In the genomic region with DNA sequence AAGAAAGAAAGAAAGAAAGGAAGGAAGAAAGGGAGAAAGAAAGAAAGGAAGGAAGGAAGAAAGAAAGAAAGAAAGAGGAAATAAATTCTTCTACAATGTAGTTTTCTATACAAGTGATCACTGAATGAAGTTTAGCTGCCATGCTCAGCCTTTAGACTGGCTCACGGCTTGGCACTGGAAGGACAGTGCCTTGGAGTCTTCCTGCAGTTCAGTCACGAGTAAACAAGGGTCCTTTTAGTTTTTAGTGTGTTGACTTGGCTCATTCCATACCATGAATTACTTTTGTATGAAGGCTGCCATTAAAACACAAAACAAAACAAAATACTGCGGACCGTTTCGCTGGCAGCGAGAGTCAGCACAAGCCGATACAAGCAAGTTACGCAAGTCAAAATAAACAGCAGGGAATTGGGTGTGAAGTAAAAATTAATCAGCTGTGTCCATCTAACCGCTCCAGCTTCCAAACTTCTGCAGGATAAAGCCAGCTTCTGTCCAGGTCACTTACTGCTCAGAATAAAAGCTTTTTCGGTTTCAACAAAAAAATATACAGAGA, we compare ENCODE assay signal across 18 mouse cellular contexts. TPM values are rescaled to one million over a fixed set of nuclear protein-coding genes. Genes with fewer than 3 reads are reported as not detected.
DNase-seq lines count a peak whose midpoint lies in the region; ATAC-seq and TF ChIP-seq lines count a peak whose summit lies in the region.
"Had no signal": no experiment of that assay in that cellular context is flagged by ENCODE, and none has a peak within 500 bp of the region (broad histone marks: within the 10 kb centered on the region; RNA-seq: fewer than 3 reads in every experiment).

No protein-coding gene starts in this region.

- H3K9ac ChIP-seq in kidney, embryonic 14.5 days (ENCODE audit: low read depth, low read length): no peak overlapping the region; the same call in 1 of the 2 replicates
- no peak overlapping the region for H3K9ac ChIP-seq in neural tube, embryonic 14.5 days (replicated peaks; ENCODE audit: low read depth, low read length)
- H3K9ac ChIP-seq: embryonic facial prominence, embryonic 13.5 days; forebrain, embryonic 15.5 days; heart, embryonic 15.5 days had no signal

- TF ChIP-seq POLR2A in kidney, adult 2 months (IDR thresholded peaks at IDR 0.05; ENCODE audit: low read depth, low read length): no peak

- no peak overlapping the region for H3K27ac ChIP-seq in kidney, adult 2 months (ENCODE audit: insufficient read depth, low read depth, low read length)
- no peak overlapping the region for H3K27ac ChIP-seq in kidney, embryonic 14.5 days (ENCODE audit: low read depth, low read length)
- H3K27ac ChIP-seq in neural tube, embryonic 14.5 days (ENCODE audit: low read depth, low read length): no peak overlapping the region
- H3K27ac ChIP-seq: embryonic facial prominence, embryonic 13.5 days; forebrain, embryonic 15.5 days; heart, adult 2 months; heart, embryonic 15.5 days had no signal

- H3K27me3 ChIP-seq in kidney, adult 2 months (replicated peaks; ENCODE audit: control insufficient read depth, insufficient read depth, low read length): no peaks in the 10 kb centered on the region
- peaks cover 4% of the 10 kb centered on the region; the same call in 1 of the 2 replicates for H3K27me3 ChIP-seq in kidney, embryonic 14.5 days (ENCODE audit: control insufficient read depth, insufficient read depth, low read length)
- H3K27me3 ChIP-seq in neural tube, embryonic 14.5 days (ENCODE audit: control insufficient read depth, insufficient read depth, low read length): no peaks in the 10 kb centered on the region
- H3K27me3 ChIP-seq: forebrain, embryonic 15.5 days had no signal

- no peak for ATAC-seq in kidney, embryonic 14.5 days (ENCODE audit: low FRiP score, low TSS enrichment)
- ATAC-seq in neural tube, embryonic 14.5 days (ENCODE audit: low read depth): 0 out of 2 replicates have a peak, but pooled peaks have one; percentile 51
- ATAC-seq: forebrain, embryonic 15.5 days; midbrain, embryonic 16.5 days had no signal

- peak; percentile 50 for DNase-seq in kidney, adult 2 months
- DNase-seq in left cerebral cortex, postnatal 4 days: peak; percentile 13
- DNase-seq in left cerebral cortex, postnatal 36 days (ENCODE audit: low spot score in 2 of 2): no peak
- no peak for DNase-seq in neural tube, embryonic 10.5 days (ENCODE audit: extremely low spot score, low spot score)
- no peak for DNase-seq in retina, postnatal 1 day
- DNase-seq: B cell, adult 2 months; cerebellum, adult 9-11 months; gastrocnemius, postnatal 14 days; heart, adult 2 months; heart, postnatal 4 days; layer of hippocampus, postnatal 36 days; liver had no signal

- no peaks in the 10 kb centered on the region for H3K4me1 ChIP-seq in kidney, adult 2 months (ENCODE audit: control insufficient read depth, insufficient read depth, low read length)
- 0 out of 2 replicates have a peak, but pooled peaks cover 4% of the 10 kb centered on the region for H3K4me1 ChIP-seq in kidney, embryonic 14.5 days (ENCODE audit: control insufficient read depth, insufficient read depth, low read length)
- 0 out of 2 replicates have a peak, but pooled peaks cover 4% of the 10 kb centered on the region for H3K4me1 ChIP-seq in neural tube, embryonic 14.5 days (ENCODE audit: control insufficient read depth, insufficient read depth, low read length)
- H3K4me1 ChIP-seq: heart, embryonic 15.5 days had no signal

- intact Hi-C loops in left cerebral cortex, postnatal 4 days (cut with DNase I): no loop called here
- intact Hi-C loops in left cerebral cortex, postnatal 36 days (cut with DNase I): no loop called here

- no peaks in the 10 kb centered on the region for H3K9me3 ChIP-seq in kidney, embryonic 14.5 days (ENCODE audit: control insufficient read depth, low read length)
- no peaks in the 10 kb centered on the region for H3K9me3 ChIP-seq in neural tube, embryonic 14.5 days (ENCODE audit: control insufficient read depth, low read length)
- H3K9me3 ChIP-seq: embryonic facial prominence, embryonic 13.5 days; forebrain, embryonic 15.5 days; heart, embryonic 15.5 days had no signal

- 29% methylated on average over 10 of the region's 10 CpGs for WGBS in kidney, adult 2 months
- 29% methylated on average over 10 of the region's 10 CpGs for WGBS in kidney, embryonic 14.5 days
- WGBS in neural tube, embryonic 14.5 days: 31% methylated on average over 10 of the region's 10 CpGs

- TF ChIP-seq CTCF in kidney, adult 2 months (conservative IDR thresholded peaks at IDR 0.05; ENCODE audit: insufficient read depth, insufficient read length, low read depth, low read length): no peak

- H3K4me2 ChIP-seq in kidney, embryonic 14.5 days (replicated peaks; ENCODE audit: low read depth, low read length): no peak overlapping the region; the same call in 1 of the 2 replicates
- H3K4me2 ChIP-seq in neural tube, embryonic 14.5 days (ENCODE audit: low read depth, low read length): no peak overlapping the region
- H3K4me2 ChIP-seq: embryonic facial prominence, embryonic 13.5 days; forebrain, embryonic 15.5 days; heart, embryonic 15.5 days had no signal

- H3K4me3 ChIP-seq in kidney, adult 2 months (ENCODE audit: insufficient read depth, low read depth, low read length): 0 out of 2 replicates have a peak overlapping the region, but pooled peaks have one; percentile 5
- no peak overlapping the region for H3K4me3 ChIP-seq in kidney, embryonic 14.5 days (ENCODE audit: low read length)
- no peak overlapping the region for H3K4me3 ChIP-seq in neural tube, embryonic 14.5 days (ENCODE audit: low read depth, low read length)
- H3K4me3 ChIP-seq: embryonic facial prominence, embryonic 13.5 days; forebrain, embryonic 15.5 days; heart, adult 2 months; heart, embryonic 15.5 days had no signal

- no peaks in the 10 kb centered on the region for H3K36me3 ChIP-seq in kidney, adult 2 months (ENCODE audit: control insufficient read depth, insufficient read depth, low read length)
- H3K36me3 ChIP-seq in kidney, embryonic 14.5 days (ENCODE audit: control insufficient read depth, insufficient read depth, low read length): no peaks in the 10 kb centered on the region
- no peaks in the 10 kb centered on the region for H3K36me3 ChIP-seq in neural tube, embryonic 14.5 days (ENCODE audit: control insufficient read depth, insufficient read depth, low read length)
- H3K36me3 ChIP-seq: embryonic facial prominence, embryonic 13.5 days; forebrain, embryonic 15.5 days; heart, embryonic 15.5 days had no signal

RNA-seq across cellular contexts. Expression of a gene that starts 46.6 kb away (rescaled TPM):
- polyA plus RNA-seq in kidney, adult 2 months (2012; rRNA removed): 12.4 and 22.2 TPM in 2 replicates
- polyA plus RNA-seq in kidney, embryonic 14.5 days (2014; fragmentation: Nextera tagmentation; extraction: Ambion mirVana): 29.2 and 33.8 TPM in 2 replicates
- total RNA-seq in left cerebral cortex, postnatal 4 days (2021): 1 to 10 TPM; 4.5 to 4.9 TPM
- total RNA-seq in left cerebral cortex, postnatal 36 days (2021): 10 to 100 TPM in 1 of 2 experiments, 1 to 10 TPM in 1; 8.5 to 10.5 TPM
- 26.1 and 31.5 TPM in 2 replicates for polyA plus RNA-seq in neural tube, embryonic 14.5 days (2014; fragmentation: Nextera tagmentation; extraction: Ambion mirVana)

Comparison
In these comparisons a context has a peak if more than half of its experiments do, and no peak if none do; other contexts are left out.
1. DNase-seq: peak in kidney, adult 2 months (single experiment) and left cerebral cortex, postnatal 4 days (single experiment); none in left cerebral cortex, postnatal 36 days (0 of 2), neural tube, embryonic 10.5 days (single experiment) and retina, postnatal 1 day (single experiment).